Mouse (Mus musculus) myocyte (in vitro differentiated cells): ENCODE measurements around the gene Glis1. TPM values are rescaled to one million over a fixed set of nuclear protein-coding genes. Genes with fewer than 3 reads are reported as not detected.

Experiments
- H3K27me3 ChIP-seq: one replicate; pipeline ENCODE4 v1.6.1; 2011; ENCODE audit not compliant: control insufficient read depth, insufficient read depth, insufficient read length
- H3K36me3 ChIP-seq: one replicate; pipeline ENCODE4 v1.6.1; 2011; ENCODE audit not compliant: control insufficient read depth, insufficient read depth
- H3K4me2 ChIP-seq: one replicate; pipeline ENCODE4 v1.6.1; 2011; ENCODE audit warnings: low read depth, control low read depth
- H3K4me3 ChIP-seq: one replicate; pipeline ENCODE4 v1.5.1; 2011; ENCODE audit warnings: mild to moderate bottlenecking, control low read depth, moderate library complexity
- H3K79me2 ChIP-seq: one replicate; pipeline ENCODE4 v1.6.1; 2011; ENCODE audit not compliant: control insufficient read depth, insufficient read depth
- H3ac ChIP-seq: one replicate; pipeline ENCODE4 v1.6.1; 2011; ENCODE audit not compliant: control insufficient read depth, insufficient read length
- CEBPB ChIP-seq: IDR thresholded peaks from 2 replicates; pipeline ENCODE4 v1.6.1; 2011; ENCODE audit warnings: mild to moderate bottlenecking, moderate library complexity; ENCODE audit not compliant: poor library complexity, insufficient read depth, severe bottlenecking
- E2F4 ChIP-seq: IDR thresholded peaks from one replicate; pipeline ENCODE4 v1.6.1; 2011; ENCODE audit warnings: mild to moderate bottlenecking, control low read depth, moderate library complexity; ENCODE audit not compliant: insufficient read depth
- MAX ChIP-seq: IDR thresholded peaks from one replicate; pipeline ENCODE4 v1.6.1; 2011; ENCODE audit warnings: low read depth, mild to moderate bottlenecking, control low read depth
- MYOD1 ChIP-seq, 3 experiments: IDR thresholded peaks; one replicate each; pipeline ENCODE4 v1.6.1; 2011; ENCODE audit warnings: control low read depth in 2 of 3, low read depth in 2 of 3, mild to moderate bottlenecking in 2 of 3, moderate library complexity in 1 of 3; ENCODE audit not compliant: insufficient read length in 2 of 3, control insufficient read depth in 1 of 3
- MYOG ChIP-seq, 3 experiments: IDR thresholded peaks; one replicate each; pipeline ENCODE4 v1.6.1; 2011; ENCODE audit warnings: control low read depth in 2 of 3, low read depth in 2 of 3, mild to moderate bottlenecking in 2 of 3; ENCODE audit not compliant: insufficient read length in 2 of 3, control insufficient read depth in 1 of 3, insufficient read depth in 1 of 3
- POLR2A ChIP-seq: IDR thresholded peaks from one replicate; pipeline ENCODE4 v1.6.1; 2011; ENCODE audit warnings: low read depth, mild to moderate bottlenecking, control low read depth, moderate library complexity; ENCODE audit not compliant: insufficient read length
- POLR2AphosphoS2 ChIP-seq: IDR thresholded peaks from one replicate; pipeline ENCODE4 v1.6.1; 2011; ENCODE audit warnings: low read depth, control low read depth; ENCODE audit not compliant: insufficient read length
- REST ChIP-seq: IDR thresholded peaks from one replicate; pipeline ENCODE4 v1.6.1; 2011; ENCODE audit warnings: mild to moderate bottlenecking, control low read depth, moderate library complexity; ENCODE audit not compliant: insufficient read depth, insufficient read length
- SRF ChIP-seq: IDR thresholded peaks from one replicate; pipeline ENCODE4 v1.6.1; 2011; ENCODE audit warnings: low read depth; ENCODE audit not compliant: control insufficient read depth, insufficient read length
- TCF12 ChIP-seq: IDR thresholded peaks from one replicate; pipeline ENCODE4 v1.6.1; 2011; ENCODE audit warnings: mild to moderate bottlenecking, control low read depth; ENCODE audit not compliant: poor library complexity, insufficient read depth, severe bottlenecking
- TCF3 ChIP-seq: IDR thresholded peaks from one replicate; pipeline ENCODE4 v1.6.1; 2011; ENCODE audit warnings: low read depth, control low read depth; ENCODE audit not compliant: insufficient read length
- USF1 ChIP-seq: IDR thresholded peaks from one replicate; pipeline ENCODE4 v1.6.1; 2011; ENCODE audit warnings: low read depth, mild to moderate bottlenecking, control low read depth, moderate library complexity
- polyA plus RNA-seq: library from polyadenylated mRNA; unstranded; fragments of >200 nt; fragmentation: generic; extraction: Trizol; gene quantifications from one replicate; pipeline ENCODE4 v1.2.1, GENCODE M21; 2012; ENCODE audit warnings: missing spikeins

Gene Glis1
- polyA plus RNA-seq, 1 experiment, result 0.35 TPM

GRCm38 (mm10) chr4:107570329-107571014, 136.1 kb downstream of the Glis1 start:
- no peak overlapping the region for H3ac ChIP-seq
- H3K4me2 ChIP-seq, result no peak overlapping the region
- H3K27me3 ChIP-seq, result peaks cover 52% of the 10 kb centered on the region
- H3K79me2 ChIP-seq, result no peaks in the 10 kb centered on the region
- no peak overlapping the region for H3K4me3 ChIP-seq
- H3K36me3 ChIP-seq, result no peaks in the 10 kb centered on the region
- TF ChIP-seq MAX (no peak), MYOD1 (IDR thresholded peaks at IDR 0.05; ENCODE audit: control insufficient read depth in 1 of 3, insufficient read length in 2 of 3, low read depth in 2 of 3) (no peak), TCF3 (no peak), TCF12 (no peak), USF1 (no peak), CEBPB (no peak), REST (no peak), POLR2AphosphoS2 (no peak), SRF (no peak), MYOG (IDR thresholded peaks at IDR 0.05; ENCODE audit: control insufficient read depth in 1 of 3, insufficient read depth in 1 of 3, insufficient read length in 2 of 3, low read depth in 2 of 3) (no peak), E2F4 (no peak), POLR2A (no peak)

DNA sequence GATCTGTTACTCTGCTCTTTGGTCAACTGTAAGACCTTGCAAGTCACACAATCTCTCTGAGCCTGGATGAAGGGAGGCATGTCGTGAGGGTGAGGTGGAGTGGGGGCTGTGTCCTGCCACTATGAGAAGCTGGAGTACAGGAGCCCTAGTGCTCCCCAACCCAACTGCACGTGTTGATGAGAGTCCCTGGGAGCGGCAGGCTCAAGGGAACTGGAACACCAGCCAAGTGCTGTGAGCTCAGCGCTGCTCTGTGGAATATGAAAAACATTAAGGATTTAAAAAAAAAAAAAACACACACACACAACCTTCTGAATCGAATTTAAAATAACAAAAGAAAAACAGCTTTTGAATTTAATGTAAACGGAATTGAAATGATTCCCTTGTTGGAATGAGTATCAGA, 141.4 kb downstream of the Glis1 start:
- H3K79me2 ChIP-seq, result no peaks in the 10 kb centered on the region
- H3K27me3 ChIP-seq, result peaks cover 65% of the 10 kb centered on the region
- H3K4me3 ChIP-seq, result no peak overlapping the region
- no peak overlapping the region for H3ac ChIP-seq
- no peak overlapping the region for H3K4me2 ChIP-seq
- no peak for TF ChIP-seq MAX
- no peaks in the 10 kb centered on the region for H3K36me3 ChIP-seq

DNA sequence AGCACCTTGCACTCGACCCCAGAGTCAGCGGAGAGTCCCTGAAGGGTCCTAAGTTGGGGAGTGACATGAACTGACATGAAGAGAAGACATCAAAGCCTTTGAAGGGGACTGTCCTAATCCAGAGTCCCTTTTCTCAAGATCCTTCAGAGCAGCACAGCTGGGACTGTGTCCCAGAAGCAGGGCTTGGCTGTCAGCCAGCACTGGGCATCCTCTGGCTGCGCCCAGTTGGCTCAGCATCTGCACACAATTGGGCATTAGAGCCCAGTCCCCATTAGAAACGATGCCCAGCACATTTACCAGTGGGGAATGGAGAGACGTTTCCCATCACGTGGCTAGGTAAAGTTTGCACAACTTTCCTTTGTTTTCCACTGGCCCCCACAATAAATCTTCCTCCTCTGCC, 142.4 kb downstream of the Glis1 start:
- no peaks in the 10 kb centered on the region for H3K79me2 ChIP-seq
- H3K4me2 ChIP-seq, result no peak overlapping the region
- H3ac ChIP-seq, result no peak overlapping the region
- H3K36me3 ChIP-seq, result no peaks in the 10 kb centered on the region
- peaks cover 62% of the 10 kb centered on the region for H3K27me3 ChIP-seq
- no peak overlapping the region for H3K4me3 ChIP-seq
- TF ChIP-seq TCF12 (no peak), TCF3 (no peak), USF1 (no peak), CEBPB (no peak), MYOG (IDR thresholded peaks at IDR 0.05; ENCODE audit: control insufficient read depth in 1 of 3, insufficient read depth in 1 of 3, insufficient read length in 2 of 3, low read depth in 2 of 3) (no peak), SRF (no peak), POLR2A (no peak), REST (no peak), MYOD1 (IDR thresholded peaks at IDR 0.05; ENCODE audit: control insufficient read depth in 1 of 3, insufficient read length in 2 of 3, low read depth in 2 of 3) (no peak), MAX (no peak), POLR2AphosphoS2 (no peak), E2F4 (no peak)

DNA sequence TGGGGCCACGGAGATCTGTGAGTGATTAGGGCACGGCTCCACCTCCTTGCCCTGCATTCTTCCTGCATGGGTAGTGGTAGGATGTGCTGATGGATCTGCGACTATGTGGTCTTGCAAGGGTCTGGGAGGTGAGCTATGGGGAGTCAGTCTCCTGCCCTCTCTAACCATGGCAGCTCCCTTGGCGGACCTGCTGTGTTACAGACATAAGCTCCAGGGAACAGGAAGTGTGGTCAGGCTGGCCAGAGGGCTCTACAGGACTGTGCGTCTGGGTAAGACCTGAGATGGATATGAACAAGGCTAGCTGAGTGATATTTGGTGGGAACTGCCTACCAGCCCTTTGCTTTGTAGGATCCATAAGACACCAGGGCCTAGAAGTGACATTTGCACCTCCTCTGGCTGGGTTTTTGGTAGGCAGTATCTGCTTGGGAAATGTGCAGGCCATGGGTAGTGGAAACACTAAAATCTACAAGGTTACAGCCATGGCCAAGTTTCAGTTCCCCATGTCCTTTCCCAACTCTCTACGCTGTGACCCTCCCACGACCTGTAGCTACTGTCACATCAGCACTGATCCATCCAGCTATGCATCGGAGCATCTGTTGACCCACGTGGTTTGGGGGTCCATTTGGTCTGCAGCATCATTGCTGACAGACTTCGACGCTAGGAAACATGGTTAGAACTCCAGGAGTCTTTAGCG, 142.9 kb downstream of the Glis1 start:
- H3K79me2 ChIP-seq, result no peaks in the 10 kb centered on the region
- no peaks in the 10 kb centered on the region for H3K36me3 ChIP-seq
- H3K4me3 ChIP-seq, result no peak overlapping the region
- H3K27me3 ChIP-seq, result peaks cover 62% of the 10 kb centered on the region
- no peak overlapping the region for H3ac ChIP-seq
- H3K4me2 ChIP-seq, result no peak overlapping the region
- TF ChIP-seq MYOG (IDR thresholded peaks at IDR 0.05; ENCODE audit: control insufficient read depth in 1 of 3, insufficient read depth in 1 of 3, insufficient read length in 2 of 3, low read depth in 2 of 3), result no peak
- TF ChIP-seq CEBPB, result no peak
- TF ChIP-seq SRF, result no peak
- no peak for TF ChIP-seq POLR2A

- no peak overlapping the region for H3ac ChIP-seq
- H3K27me3 ChIP-seq, result peaks cover 66% of the 10 kb centered on the region
- no peaks in the 10 kb centered on the region for H3K79me2 ChIP-seq
- H3K36me3 ChIP-seq, result no peaks in the 10 kb centered on the region
- TF ChIP-seq E2F4 (no peak), TCF12 (no peak), USF1 (no peak), TCF3 (no peak), POLR2AphosphoS2 (no peak), MYOD1 (IDR thresholded peaks at IDR 0.05; ENCODE audit: control insufficient read depth in 1 of 3, insufficient read length in 2 of 3, low read depth in 2 of 3) (no peak), REST (no peak), MYOG (IDR thresholded peaks at IDR 0.05; ENCODE audit: control insufficient read depth in 1 of 3, insufficient read depth in 1 of 3, insufficient read length in 2 of 3, low read depth in 2 of 3) (no peak), MAX (no peak), CEBPB (no peak), POLR2A (no peak), SRF (no peak)
- no peak overlapping the region for H3K4me2 ChIP-seq
- no peak overlapping the region for H3K4me3 ChIP-seq
These were observed 146.5 kb downstream of the Glis1 start for GRCm38 (mm10) chr4:107580883-107581282.
